Mouse (Mus musculus): Measurements from ENCODE around the gene Mtg2. TPM values are rescaled to one million over a fixed set of nuclear protein-coding genes. Genes with fewer than 3 reads are reported as not detected.

Gene Mtg2
- polyA plus RNA-seq, 1 experiment from 2014 or later = 27.3 TPM

GRCm38 (mm10) chr2:180118661-180119438 is 48.5 kb downstream of the Mtg2 start, which contains the start of gene Osbpl2:
Gene Osbpl2 (plus strand): TSS chr2:180119306.
- Histone ChIP-seq H3K9ac (ENCODE audit: low read depth, low read length) (peak within 1 kb of the TSS; percentile 84), H3K9me3 (replicated peaks; ENCODE audit: control insufficient read depth, low read length) (no peaks in the 10 kb centered on the region), H3K36me3 (ENCODE audit: control insufficient read depth, insufficient read depth, low read length) (no peaks in the 10 kb centered on the region), H3K4me1 (ENCODE audit: control insufficient read depth, insufficient read depth, low read length) (peaks cover 34% of the 10 kb centered on the region), H3K4me2 (peak within 1 kb of the TSS; percentile 91), H3K4me3 (ENCODE audit: low read depth, low read length) (peak within 1 kb of the TSS; percentile 79), H3K27me3 (ENCODE audit: control insufficient read depth, insufficient read depth, low read length) (no peaks in the 10 kb centered on the region), H3K27ac (ENCODE audit: low read depth, low read length) (peak within 1 kb of the TSS; percentile 70)
- WGBS (ENCODE audit: insufficient replicate concordance) = under 1% methylated on average over 52 of the region's 55 CpGs
- peak; percentile 98 for ATAC-seq (replicated peaks; ENCODE audit: insufficient number of reproducible peaks, low FRiP score, low TSS enrichment)

GRCm38 (mm10) chr2:180119439-180120291 is 49.3 kb downstream of the Mtg2 start:
- H3K4me2 ChIP-seq = peak overlapping the region; percentile 91
- peak overlapping the region; percentile 79 for H3K4me3 ChIP-seq (ENCODE audit: low read depth, low read length)
- 1% methylated on average over 56 of the region's 68 CpGs for WGBS (ENCODE audit: insufficient replicate concordance)
- peaks cover 31% of the 10 kb centered on the region for H3K4me1 ChIP-seq (ENCODE audit: control insufficient read depth, insufficient read depth, low read length)
- H3K27me3 ChIP-seq (ENCODE audit: control insufficient read depth, insufficient read depth, low read length) = no peaks in the 10 kb centered on the region
- peak overlapping the region; percentile 70 for H3K27ac ChIP-seq (ENCODE audit: low read depth, low read length)
- peak overlapping the region; percentile 84 for H3K9ac ChIP-seq (ENCODE audit: low read depth, low read length)
- ATAC-seq (replicated peaks; ENCODE audit: insufficient number of reproducible peaks, low FRiP score, low TSS enrichment) = peak; percentile 27
- no peaks in the 10 kb centered on the region for H3K36me3 ChIP-seq (ENCODE audit: control insufficient read depth, insufficient read depth, low read length)
- H3K9me3 ChIP-seq (replicated peaks; ENCODE audit: control insufficient read depth, low read length) = no peaks in the 10 kb centered on the region

- no peak overlapping the region for H3K27ac ChIP-seq (ENCODE audit: low read depth, low read length)
- no peak overlapping the region for H3K9ac ChIP-seq (ENCODE audit: low read depth, low read length)
These were observed 49.9 kb downstream of the Mtg2 start for GRCm38 (mm10) chr2:180120292-180120761.

GRCm38 (mm10) chr2:180124192-180124591 is 53.8 kb downstream of the Mtg2 start:
- ATAC-seq (replicated peaks; ENCODE audit: insufficient number of reproducible peaks, low FRiP score, low TSS enrichment) = no peak
- Histone ChIP-seq H3K9ac (ENCODE audit: low read depth, low read length) (no peak overlapping the region), H3K27me3 (ENCODE audit: control insufficient read depth, insufficient read depth, low read length) (no peaks in the 10 kb centered on the region), H3K4me2 (no peak overlapping the region), H3K36me3 (ENCODE audit: control insufficient read depth, insufficient read depth, low read length) (no peaks in the 10 kb centered on the region), H3K4me3 (ENCODE audit: low read depth, low read length) (no peak overlapping the region), H3K4me1 (ENCODE audit: control insufficient read depth, insufficient read depth, low read length) (peaks cover 20% of the 10 kb centered on the region), H3K9me3 (replicated peaks; ENCODE audit: control insufficient read depth, low read length) (no peaks in the 10 kb centered on the region), H3K27ac (ENCODE audit: low read depth, low read length) (no peak overlapping the region)
- 79% methylated on average over 2 of the region's 2 CpGs for WGBS (ENCODE audit: insufficient replicate concordance)

More at GRCm38 (mm10) chr2:180120292-180120761, 49.9 kb downstream of the Mtg2 start:
- Histone ChIP-seq H3K4me3 (ENCODE audit: low read depth, low read length) (peak overlapping the region; percentile 79), H3K9me3 (replicated peaks; ENCODE audit: control insufficient read depth, low read length) (no peaks in the 10 kb centered on the region), H3K4me1 (ENCODE audit: control insufficient read depth, insufficient read depth, low read length) (peaks cover 25% of the 10 kb centered on the region), H3K27me3 (ENCODE audit: control insufficient read depth, insufficient read depth, low read length) (no peaks in the 10 kb centered on the region), H3K36me3 (ENCODE audit: control insufficient read depth, insufficient read depth, low read length) (no peaks in the 10 kb centered on the region), H3K4me2 (peak overlapping the region; percentile 91)
- WGBS (ENCODE audit: insufficient replicate concordance) = 58% methylated on average over 5 of the region's 5 CpGs
- no peak for ATAC-seq (replicated peaks; ENCODE audit: insufficient number of reproducible peaks, low FRiP score, low TSS enrichment)

GRCm38 (mm10) chr2:180126195-180126594 is 55.8 kb downstream of the Mtg2 start:
- Histone ChIP-seq H3K36me3 (ENCODE audit: control insufficient read depth, insufficient read depth, low read length) (no peaks in the 10 kb centered on the region), H3K27me3 (ENCODE audit: control insufficient read depth, insufficient read depth, low read length) (no peaks in the 10 kb centered on the region), H3K9me3 (replicated peaks; ENCODE audit: control insufficient read depth, low read length) (no peaks in the 10 kb centered on the region), H3K4me1 (ENCODE audit: control insufficient read depth, insufficient read depth, low read length) (peaks cover 13% of the 10 kb centered on the region; the same call in 1 of the 2 replicates), H3K4me2 (no peak overlapping the region), H3K4me3 (ENCODE audit: low read depth, low read length) (no peak overlapping the region), H3K27ac (ENCODE audit: low read depth, low read length) (no peak overlapping the region), H3K9ac (ENCODE audit: low read depth, low read length) (no peak overlapping the region)
- WGBS (ENCODE audit: insufficient replicate concordance) = 29% methylated on average over 4 of the region's 4 CpGs
- no peak for ATAC-seq (replicated peaks; ENCODE audit: insufficient number of reproducible peaks, low FRiP score, low TSS enrichment)

- Histone ChIP-seq H3K27ac (ENCODE audit: low read depth, low read length) (no peak overlapping the region), H3K4me3 (ENCODE audit: low read depth, low read length) (no peak overlapping the region), H3K27me3 (ENCODE audit: control insufficient read depth, insufficient read depth, low read length) (no peaks in the 10 kb centered on the region), H3K9ac (ENCODE audit: low read depth, low read length) (no peak overlapping the region), H3K4me2 (no peak overlapping the region), H3K4me1 (ENCODE audit: control insufficient read depth, insufficient read depth, low read length) (peaks cover 13% of the 10 kb centered on the region), H3K36me3 (ENCODE audit: control insufficient read depth, insufficient read depth, low read length) (no peaks in the 10 kb centered on the region), H3K9me3 (replicated peaks; ENCODE audit: control insufficient read depth, low read length) (no peaks in the 10 kb centered on the region)
- ATAC-seq (replicated peaks; ENCODE audit: insufficient number of reproducible peaks, low FRiP score, low TSS enrichment) = no peak
- WGBS (ENCODE audit: insufficient replicate concordance) = 69% methylated on average over 1 of the region's 1 CpGs
These were observed 57.3 kb downstream of the Mtg2 start for GRCm38 (mm10) chr2:180127675-180128074.

- H3K4me2 ChIP-seq = no peak overlapping the region
- no peaks in the 10 kb centered on the region for H3K36me3 ChIP-seq (ENCODE audit: control insufficient read depth, insufficient read depth, low read length)
- WGBS (ENCODE audit: insufficient replicate concordance) = 58% methylated on average over 4 of the region's 4 CpGs
- peak overlapping the region; percentile 54 for H3K27ac ChIP-seq (ENCODE audit: low read depth, low read length)
- no peak overlapping the region for H3K9ac ChIP-seq (ENCODE audit: low read depth, low read length)
- no peaks in the 10 kb centered on the region for H3K27me3 ChIP-seq (ENCODE audit: control insufficient read depth, insufficient read depth, low read length)
- H3K9me3 ChIP-seq (replicated peaks; ENCODE audit: control insufficient read depth, low read length) = no peaks in the 10 kb centered on the region
- no peak for ATAC-seq (replicated peaks; ENCODE audit: insufficient number of reproducible peaks, low FRiP score, low TSS enrichment)
- H3K4me1 ChIP-seq (ENCODE audit: control insufficient read depth, insufficient read depth, low read length) = peaks cover 19% of the 10 kb centered on the region
- no peak overlapping the region for H3K4me3 ChIP-seq (ENCODE audit: low read depth, low read length)
These were observed 62.8 kb downstream of the Mtg2 start for GRCm38 (mm10) chr2:180133231-180133630.

- Histone ChIP-seq H3K4me2 (no peak overlapping the region), H3K4me3 (ENCODE audit: low read depth, low read length) (no peak overlapping the region), H3K9ac (ENCODE audit: low read depth, low read length) (no peak overlapping the region), H3K9me3 (replicated peaks; ENCODE audit: control insufficient read depth, low read length) (no peaks in the 10 kb centered on the region), H3K36me3 (ENCODE audit: control insufficient read depth, insufficient read depth, low read length) (no peaks in the 10 kb centered on the region), H3K4me1 (ENCODE audit: control insufficient read depth, insufficient read depth, low read length) (peaks cover 18% of the 10 kb centered on the region; the same call in 1 of the 2 replicates), H3K27ac (ENCODE audit: low read depth, low read length) (peak overlapping the region; percentile 54), H3K27me3 (ENCODE audit: control insufficient read depth, insufficient read depth, low read length) (no peaks in the 10 kb centered on the region)
- ATAC-seq (replicated peaks; ENCODE audit: insufficient number of reproducible peaks, low FRiP score, low TSS enrichment) = no peak
- WGBS (ENCODE audit: insufficient replicate concordance) = 70% methylated on average over 3 of the region's 3 CpGs
These were observed 63.5 kb downstream of the Mtg2 start for GRCm38 (mm10) chr2:180133911-180134310.
